Mouse (Mus musculus) layer of hippocampus, adult 9-10 months (tissue): ENCODE data around the gene 1700034I23Rik.
"Not testable (repeated sequence)": the region's sequence is repeated elsewhere in the genome, so short reads cannot be mapped to it uniquely, and the experiment has no call there.

Experiments used
- DNase-seq: peaks from one replicate; pipeline ENCODE4 v3.0.0; 2022; ENCODE audit warnings: low spot score

Gene 1700034I23Rik

DNA sequence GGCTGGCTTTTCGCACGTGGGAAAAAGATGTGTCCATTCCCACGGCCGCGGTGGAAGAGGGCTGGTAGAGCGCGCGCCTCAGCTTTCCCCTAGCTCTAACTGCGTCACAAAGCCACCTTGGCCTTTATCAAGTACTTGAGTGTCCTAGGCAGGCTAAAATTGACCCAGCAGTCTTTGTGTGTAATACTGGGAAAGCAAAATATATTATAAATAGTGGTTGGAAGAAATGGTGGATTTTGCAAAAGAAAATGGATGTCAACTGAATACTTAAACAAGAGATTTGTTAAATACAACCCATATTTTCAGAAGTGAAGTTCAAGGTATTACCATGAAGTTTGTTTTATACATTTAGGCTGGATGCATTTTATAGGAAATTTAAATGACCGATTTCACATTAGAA lies at the start of gene 1700034I23Rik:
TSS of gene 1700034I23Rik (minus strand) at position 101 of the 400 bp plus-strand sequence.
- not testable (repeated sequence) for DNase-seq

DNA sequence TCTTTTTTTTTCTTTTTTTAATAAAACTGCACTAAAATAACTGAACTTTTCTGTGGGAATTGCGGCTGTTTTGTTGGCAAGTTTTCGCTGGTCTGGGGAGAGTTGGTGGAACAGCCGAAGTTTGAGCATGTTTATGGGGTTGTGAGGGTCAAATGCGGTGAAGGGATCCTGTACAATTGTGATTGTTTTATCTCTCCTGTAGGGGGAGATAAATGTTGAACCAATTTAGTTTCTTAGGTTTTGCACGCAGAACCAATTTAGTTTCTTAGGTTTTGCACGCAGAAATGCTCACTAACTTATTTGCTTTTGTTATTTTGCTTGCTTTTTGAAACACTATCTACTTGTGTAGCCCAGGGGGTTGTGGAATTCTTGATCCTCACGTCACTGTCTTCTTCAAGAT lies 49.0 kb upstream of the 1700034I23Rik start:
- DNase-seq: no peak

DNA sequence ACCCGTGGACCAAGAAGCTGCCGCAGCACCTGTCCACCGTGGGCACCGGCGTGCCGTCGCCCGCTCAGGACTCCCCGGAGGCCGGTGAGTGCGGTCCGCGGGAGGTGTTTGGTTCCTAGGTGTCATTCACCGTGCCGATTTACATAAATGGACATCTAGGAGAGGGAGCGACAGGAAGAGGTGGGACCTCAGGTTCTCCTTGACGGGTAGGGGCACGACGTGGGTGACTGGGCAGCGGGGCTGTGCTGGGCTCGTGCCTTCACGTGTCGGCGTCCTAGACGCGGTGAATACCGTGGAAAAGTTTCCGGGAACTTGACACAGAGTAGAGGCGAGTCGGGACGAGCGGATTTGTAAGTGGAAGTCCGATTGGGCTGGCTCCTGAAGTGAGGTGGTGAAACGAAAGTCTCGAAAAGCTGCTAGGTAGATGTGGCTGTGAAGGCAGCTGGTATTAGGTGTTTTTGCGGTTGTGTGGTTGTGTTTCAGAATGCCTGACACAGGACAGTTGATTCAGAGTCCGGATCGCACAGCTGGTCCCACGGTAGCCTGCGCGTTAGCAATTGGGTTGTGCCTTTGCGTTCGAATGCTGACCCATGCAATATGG lies 48.4 kb upstream of the 1700034I23Rik start:
- no peak for DNase-seq

DNA sequence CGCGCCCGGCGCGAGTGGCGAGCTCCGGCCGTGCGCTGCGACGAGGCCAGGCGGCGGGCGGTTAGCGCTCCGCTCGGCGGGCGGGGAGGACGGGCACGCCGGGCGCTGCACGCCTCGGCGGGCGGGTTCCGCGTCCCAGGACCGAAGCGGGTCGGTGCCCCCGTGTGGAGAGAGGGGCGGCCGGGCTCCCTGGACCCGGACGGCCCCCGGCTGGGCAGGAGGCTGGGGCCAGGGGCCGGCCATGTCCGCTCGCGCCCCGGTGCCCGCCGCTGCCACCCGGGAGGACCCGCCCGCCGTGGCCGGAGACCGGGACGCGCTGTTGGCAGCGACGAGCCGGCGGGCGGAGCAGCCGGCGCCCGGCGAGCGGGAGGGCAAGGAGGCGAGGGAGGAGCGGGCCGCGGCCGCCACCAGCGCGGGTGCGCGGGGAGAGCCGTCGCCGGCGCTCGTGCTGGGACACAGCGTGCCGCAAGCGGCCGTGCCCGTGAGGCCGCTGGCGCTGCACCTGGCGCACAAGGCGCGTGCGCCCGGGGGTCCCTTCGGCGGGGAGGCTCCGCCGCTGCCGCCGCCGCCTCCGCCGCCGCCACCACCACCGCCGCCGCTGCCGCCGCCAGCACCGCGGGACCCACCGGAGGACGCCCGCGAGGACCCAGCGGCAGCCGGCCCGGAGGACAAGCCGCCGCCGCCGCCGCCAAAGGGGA lies 47.7 kb upstream of the 1700034I23Rik start:
- DNase-seq: no peak

DNA sequence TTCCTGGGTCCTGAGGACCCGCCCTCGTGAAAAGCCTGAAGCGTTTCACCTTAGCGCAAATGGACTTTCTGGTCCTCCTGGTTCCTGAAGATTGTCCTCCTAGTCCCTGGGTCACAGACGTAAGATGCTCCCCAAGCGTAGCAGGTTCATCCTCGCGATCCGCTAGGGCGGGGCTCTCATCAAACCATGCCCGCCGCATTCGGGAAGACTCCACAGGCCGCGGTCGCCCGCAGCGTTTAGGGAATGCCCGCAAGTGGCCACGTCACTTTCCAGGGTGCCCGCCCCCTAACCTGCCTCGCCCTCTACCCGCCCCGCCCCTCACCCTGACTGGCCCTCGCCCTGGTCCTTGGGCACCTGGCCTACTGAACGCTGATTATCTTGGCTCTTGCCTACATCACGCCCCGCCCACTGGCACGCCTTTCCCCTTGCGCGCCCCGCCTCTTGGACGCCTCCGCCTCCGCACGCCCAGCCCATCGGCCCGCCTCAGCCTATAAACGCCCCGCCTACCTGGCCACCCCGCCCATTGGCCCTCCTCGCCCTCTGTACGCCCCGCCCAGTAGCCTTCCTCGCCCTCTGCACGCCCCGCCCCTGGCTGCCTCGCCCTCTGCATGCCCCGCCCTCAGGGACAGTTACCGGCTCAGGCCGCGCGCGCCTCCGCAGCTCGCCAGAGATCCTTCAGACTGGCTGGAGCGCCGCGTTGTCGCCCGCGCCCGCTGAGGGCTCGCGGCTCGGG lies 47.0 kb upstream of the 1700034I23Rik start, which contains the start of gene Larp1b:
TSS of gene Larp1b (plus strand) at position 659 of the 733 bp plus-strand sequence.
- DNase-seq: peak; percentile 95

DNA sequence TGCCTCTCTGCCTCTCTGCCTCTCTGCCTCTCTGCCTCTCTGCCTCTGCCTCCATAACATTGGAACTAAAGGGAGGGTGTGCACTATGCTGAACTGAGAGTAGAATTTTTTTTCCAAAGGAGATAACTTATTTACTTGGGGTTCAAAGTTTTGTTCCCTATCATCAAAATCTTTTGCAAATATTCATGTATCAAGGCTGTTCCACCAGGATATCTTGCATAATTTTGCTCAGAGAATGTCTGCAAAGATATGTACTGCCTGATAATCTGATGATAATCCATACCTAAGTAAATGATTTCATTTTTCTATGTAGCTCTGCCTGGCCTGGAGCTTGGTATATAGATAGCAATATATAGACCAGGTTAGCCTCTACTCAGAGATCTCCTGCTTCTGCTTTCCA lies 36.7 kb upstream of the 1700034I23Rik start:
- no peak for DNase-seq

DNA sequence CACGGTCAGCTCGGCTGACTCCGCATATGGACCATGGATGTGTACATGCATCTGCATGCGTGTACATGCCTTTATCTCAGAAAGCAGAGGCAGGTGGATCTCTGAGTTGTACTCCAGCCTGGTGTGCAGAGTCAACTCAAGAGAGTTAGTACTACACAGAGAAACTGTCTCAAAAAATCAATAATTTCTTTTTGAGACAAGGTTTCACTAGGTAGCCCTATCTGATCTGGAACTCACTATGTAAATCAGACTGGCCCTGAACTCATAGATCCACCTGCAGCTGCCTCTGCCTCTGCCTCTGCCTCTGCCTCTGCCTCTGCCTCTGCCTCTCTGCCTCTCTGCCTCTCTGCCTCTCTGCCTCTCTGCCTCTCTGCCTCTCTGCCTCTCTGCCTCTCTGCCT lies 36.2 kb upstream of the 1700034I23Rik start:
- no peak for DNase-seq

DNA sequence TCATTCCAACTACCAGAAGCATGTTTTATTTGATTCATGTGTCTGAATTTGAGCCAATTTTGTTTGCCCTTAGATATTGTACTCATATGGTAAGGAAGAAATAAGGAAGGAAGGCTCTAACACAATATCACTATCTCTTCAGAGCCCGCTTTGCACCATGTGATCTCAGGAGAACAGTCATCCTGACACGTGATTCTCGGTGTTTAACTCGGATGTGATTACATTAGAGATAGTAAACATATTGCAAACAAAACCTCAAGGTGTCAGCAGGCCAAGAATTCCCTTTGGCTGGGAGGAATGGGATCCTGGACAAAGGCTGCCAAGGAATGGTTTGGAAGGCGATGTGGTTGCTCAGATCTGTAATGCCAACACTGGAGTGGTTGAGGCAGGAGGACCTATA lies 35.8 kb upstream of the 1700034I23Rik start:
- DNase-seq: no peak

DNA sequence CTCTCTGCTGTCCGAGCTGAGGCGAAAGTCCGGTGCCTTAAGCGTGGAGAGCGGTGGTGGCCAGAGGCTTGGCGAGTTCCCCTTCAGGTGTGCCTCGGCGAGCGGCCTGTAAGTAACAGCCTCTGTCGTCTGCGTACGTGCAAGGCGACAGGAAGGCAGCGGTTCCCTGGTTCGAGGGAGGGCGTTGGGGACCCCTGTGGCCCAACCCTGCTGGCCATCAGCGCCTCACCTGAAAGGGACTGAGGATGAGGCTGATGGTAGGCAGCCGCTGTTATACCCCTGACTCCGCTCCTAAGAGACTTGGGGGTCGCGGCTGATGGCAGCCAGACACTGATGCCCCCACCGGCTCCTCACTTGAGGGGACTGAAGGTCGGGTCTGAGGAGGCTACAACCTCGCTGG lies 8.0 kb downstream of the 1700034I23Rik start:
- DNase-seq: not testable (repeated sequence)

DNA sequence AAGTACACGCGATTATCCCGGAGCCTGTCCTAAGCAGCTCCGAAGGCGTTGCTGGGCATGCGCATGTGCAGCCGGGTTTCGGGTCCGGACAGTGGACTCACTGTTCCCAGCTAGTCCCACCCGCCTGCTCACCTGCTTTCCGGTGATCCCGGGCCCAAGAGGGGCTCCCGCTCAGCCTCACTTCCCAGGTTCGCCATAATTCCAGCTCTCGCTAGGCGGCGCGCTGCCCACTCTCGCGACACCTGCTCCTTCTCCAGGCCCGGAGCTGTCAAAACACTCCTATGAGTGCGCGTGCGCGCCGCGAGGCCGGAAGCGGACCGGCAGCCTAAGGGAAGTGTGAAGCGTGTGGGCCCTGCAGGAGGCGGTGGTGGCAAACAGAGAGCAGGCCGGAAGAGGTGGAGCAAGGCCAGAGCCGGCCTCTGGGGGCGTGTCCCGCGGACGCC lies 8.5 kb downstream of the 1700034I23Rik start:
- peak; percentile 95 for DNase-seq

DNA sequence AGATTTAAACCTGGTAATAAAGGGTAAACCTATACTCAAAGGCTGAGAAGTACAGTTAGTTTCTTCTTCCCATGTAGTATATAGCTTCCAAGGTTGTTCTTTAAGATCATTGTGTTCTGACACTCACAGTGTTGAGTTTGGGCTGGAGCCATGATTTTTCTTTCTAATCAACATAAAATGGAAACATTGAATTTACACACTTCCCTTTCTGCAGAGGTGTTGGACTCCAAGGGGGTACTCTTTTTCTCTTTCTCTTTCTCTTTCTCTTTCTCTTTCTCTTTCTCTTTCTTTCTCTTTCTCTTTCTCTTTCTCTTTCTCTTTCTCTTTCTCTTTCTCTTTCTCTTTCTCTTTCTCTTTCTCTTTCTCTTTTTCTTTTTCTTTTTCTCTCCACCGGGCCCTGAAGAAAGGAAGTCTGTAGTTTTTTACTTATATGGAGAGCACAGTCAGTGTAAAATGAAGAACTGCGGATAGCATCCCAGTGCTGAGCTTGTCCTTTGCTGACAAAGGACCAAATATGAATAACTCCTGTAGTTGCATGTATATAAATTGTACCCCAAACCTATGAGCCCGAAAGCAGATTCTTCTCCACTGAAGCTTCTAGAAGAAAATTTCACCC lies 49.1 kb downstream of the 1700034I23Rik start:
- DNase-seq: not testable (repeated sequence)
